Mouse (Mus musculus) midbrain, embryonic 10.5 days (tissue): ENCODE results near the gene Il16. TPM values are rescaled to one million over a fixed set of nuclear protein-coding genes. Genes with fewer than 3 reads are reported as not detected.

Source experiments
- DNase-seq: peaks from one replicate; pipeline ENCODE4 v3.0.0-alpha.2; 2017; ENCODE audit warnings: low spot score
- H3K27ac ChIP-seq: fragments of 300-500 bp; sonication (generic); replicated peaks from 2 replicates; pipeline ENCODE4 v1.5.1; 2016; ENCODE audit warnings: mild to moderate bottlenecking
- H3K27me3 ChIP-seq: fragments of 300-500 bp; sonication (generic); 2 replicates; pipeline ENCODE4 v1.6.1; 2016; ENCODE audit warnings: low read depth, mild to moderate bottlenecking; ENCODE audit not compliant: poor library complexity, severe bottlenecking
- H3K36me3 ChIP-seq: fragments of 300-500 bp; sonication (generic); 2 replicates; pipeline ENCODE4 v1.6.1; 2016; ENCODE audit warnings: mild to moderate bottlenecking, moderate library complexity
- H3K4me1 ChIP-seq: fragments of 300-500 bp; sonication (generic); 2 replicates; pipeline ENCODE4 v1.6.1; 2016
- H3K4me3 ChIP-seq: fragments of 300-500 bp; sonication (generic); 2 replicates; pipeline ENCODE4 v1.5.1; 2016; ENCODE audit warnings: mild to moderate bottlenecking, moderate library complexity
- H3K9me3 ChIP-seq: fragments of 300-500 bp; sonication (generic); replicated peaks from 2 replicates; pipeline ENCODE4 v1.6.1; 2016; ENCODE audit warnings: mild to moderate bottlenecking
- WGBS: fragments of 180-500 bp; shearing (Covaris S2); methylation state at CpG from one replicate; pipeline ENCODE4 v1.1.7; 2016; 5-methylcytosine and 5-hydroxymethylcytosine counted together
- polyA plus RNA-seq: library from polyadenylated mRNA; unstranded; fragments of >200 nt; fragmentation: Nextera tagmentation; extraction: Ambion mirVana; gene quantifications from 2 replicates; pipeline ENCODE4 v1.2.1, GENCODE M21; 2016

Gene Il16
- polyA plus RNA-seq, 1 experiment from 2014 or later, result 0.72 TPM

DNA sequence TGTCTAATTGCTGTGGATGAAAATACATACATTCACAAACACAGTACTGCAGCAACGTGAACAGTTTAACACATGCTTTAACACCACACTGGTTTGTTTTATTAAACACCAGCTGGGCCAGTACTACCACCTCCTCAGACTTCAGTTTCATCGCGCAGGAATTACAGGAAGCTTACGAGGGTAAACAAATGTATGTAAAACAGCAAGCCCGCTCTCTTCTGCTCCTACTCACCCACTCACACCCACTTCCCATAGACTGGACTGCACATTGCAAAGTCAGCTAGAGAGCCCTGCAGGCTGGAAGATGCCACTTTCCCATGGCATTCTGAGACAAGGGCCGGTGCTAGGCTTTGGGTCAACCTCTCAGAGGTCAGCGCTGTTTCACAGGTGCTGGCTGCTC is 96.7 kb downstream of the Il16 start:
- Histone ChIP-seq H3K27me3 (no peaks in the 10 kb centered on the region), H3K4me1 (no peaks in the 10 kb centered on the region), H3K9me3 (no peaks in the 10 kb centered on the region), H3K36me3 (no peaks in the 10 kb centered on the region), H3K4me3 (no peak overlapping the region), H3K27ac (no peak overlapping the region)
- no peak for DNase-seq
- WGBS, result 86% methylated on average over 7 of the region's 7 CpGs

DNA sequence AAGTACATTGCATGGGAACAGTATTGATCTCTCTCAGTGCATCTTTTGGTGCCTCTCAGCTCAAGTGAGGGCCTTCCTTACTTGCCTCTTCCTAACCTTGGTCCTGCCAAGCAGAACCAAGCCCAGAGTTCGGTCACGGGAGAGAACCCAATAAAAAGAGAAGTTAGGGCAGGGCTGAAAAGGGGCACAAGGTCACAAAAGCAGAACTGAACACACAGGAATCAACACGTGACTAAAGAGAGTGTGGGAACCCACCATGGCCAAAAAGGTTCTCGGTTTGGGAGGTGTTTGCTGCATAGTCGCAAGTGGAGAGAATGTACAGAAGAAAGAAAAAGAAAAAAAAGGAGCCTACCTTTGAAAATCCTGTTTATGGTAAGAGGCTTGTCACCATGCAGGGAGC is 100.0 kb downstream of the Il16 start:
- 71% methylated on average over 5 of the region's 5 CpGs for WGBS
- H3K4me3 ChIP-seq, result no peak overlapping the region
- no peak for DNase-seq
- peaks cover 10% of the 10 kb centered on the region for H3K36me3 ChIP-seq
- no peaks in the 10 kb centered on the region for H3K9me3 ChIP-seq
- no peak overlapping the region for H3K27ac ChIP-seq
- no peaks in the 10 kb centered on the region for H3K27me3 ChIP-seq
- H3K4me1 ChIP-seq, result peaks cover 6% of the 10 kb centered on the region

DNA sequence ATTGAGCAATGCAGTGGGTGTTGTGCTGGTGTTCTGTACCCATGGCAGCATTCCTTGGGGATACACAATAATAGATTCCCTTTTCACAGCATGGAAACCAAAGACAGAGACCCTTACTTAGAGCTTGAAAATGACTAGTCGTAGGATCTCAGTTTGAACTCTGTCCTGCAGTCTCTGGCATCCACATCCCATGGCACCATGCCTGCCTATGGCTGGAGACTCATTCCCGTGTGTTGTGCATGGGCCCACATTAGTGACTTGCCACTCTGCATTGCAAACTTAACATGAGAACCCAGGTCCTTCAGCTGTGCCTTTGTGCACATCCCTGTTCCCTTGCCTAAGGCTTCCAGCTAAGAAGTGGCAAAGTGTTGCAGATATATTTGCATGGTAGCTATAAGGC is 100.8 kb downstream of the Il16 start:
- Histone ChIP-seq H3K36me3 (peaks cover 13% of the 10 kb centered on the region), H3K4me3 (no peak overlapping the region), H3K9me3 (no peaks in the 10 kb centered on the region), H3K27ac (no peak overlapping the region), H3K4me1 (peaks cover 6% of the 10 kb centered on the region), H3K27me3 (no peaks in the 10 kb centered on the region)
- no peak for DNase-seq
- WGBS, result 89% methylated on average over 2 of the region's 2 CpGs

DNA sequence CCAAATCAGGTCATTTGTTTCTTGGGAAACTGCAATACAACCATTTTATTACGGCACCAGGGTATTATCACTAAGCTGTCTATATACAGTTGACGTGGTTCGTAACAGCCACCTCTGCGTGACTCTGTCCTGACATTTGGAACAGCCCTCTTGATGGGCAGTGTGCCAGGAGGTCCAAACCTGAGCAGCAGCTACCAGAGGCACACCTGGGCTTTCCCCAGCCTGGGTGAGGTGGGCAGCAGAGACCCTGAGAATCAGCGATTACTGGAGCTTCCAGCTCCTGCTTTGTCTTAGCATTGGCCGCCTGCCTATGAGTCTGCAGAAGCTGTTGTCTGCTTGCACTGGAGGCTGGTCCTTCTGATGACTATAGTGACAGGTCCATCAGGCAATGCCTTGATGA is 101.9 kb downstream of the Il16 start:
- peaks cover 17% of the 10 kb centered on the region for H3K36me3 ChIP-seq
- peaks cover 6% of the 10 kb centered on the region for H3K4me1 ChIP-seq
- DNase-seq, result no peak
- H3K4me3 ChIP-seq, result no peak overlapping the region
- no peaks in the 10 kb centered on the region for H3K27me3 ChIP-seq
- WGBS, result 92% methylated on average over 6 of the region's 6 CpGs
- no peaks in the 10 kb centered on the region for H3K9me3 ChIP-seq
- H3K27ac ChIP-seq, result no peak overlapping the region

DNA sequence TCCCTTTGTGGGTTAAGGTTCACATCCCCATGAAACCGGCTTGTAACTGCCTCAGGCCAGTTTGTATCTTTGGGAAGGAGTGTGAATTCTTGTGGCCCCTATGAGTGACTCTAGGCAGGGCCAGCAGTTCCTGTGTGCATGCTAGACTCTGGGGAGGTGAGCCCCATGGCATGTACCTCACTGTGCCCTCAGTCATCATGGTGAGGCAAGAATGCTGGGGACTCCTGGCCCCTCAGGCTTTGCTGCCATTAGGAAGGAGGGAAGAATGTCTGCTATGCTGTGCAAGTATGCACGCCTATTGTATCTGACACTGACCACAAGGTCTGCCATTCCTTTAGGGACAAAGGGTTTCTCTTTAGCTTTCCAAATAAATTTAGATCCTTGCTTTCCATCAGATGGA is 104.4 kb downstream of the Il16 start:
- Histone ChIP-seq H3K27me3 (no peaks in the 10 kb centered on the region), H3K27ac (peak overlapping the region; percentile 68), H3K9me3 (no peaks in the 10 kb centered on the region), H3K4me3 (no peak overlapping the region), H3K36me3 (peaks cover 36% of the 10 kb centered on the region), H3K4me1 (peaks cover 6% of the 10 kb centered on the region)
- WGBS, result 64% methylated on average over 2 of the region's 2 CpGs
- DNase-seq, result no peak

DNA sequence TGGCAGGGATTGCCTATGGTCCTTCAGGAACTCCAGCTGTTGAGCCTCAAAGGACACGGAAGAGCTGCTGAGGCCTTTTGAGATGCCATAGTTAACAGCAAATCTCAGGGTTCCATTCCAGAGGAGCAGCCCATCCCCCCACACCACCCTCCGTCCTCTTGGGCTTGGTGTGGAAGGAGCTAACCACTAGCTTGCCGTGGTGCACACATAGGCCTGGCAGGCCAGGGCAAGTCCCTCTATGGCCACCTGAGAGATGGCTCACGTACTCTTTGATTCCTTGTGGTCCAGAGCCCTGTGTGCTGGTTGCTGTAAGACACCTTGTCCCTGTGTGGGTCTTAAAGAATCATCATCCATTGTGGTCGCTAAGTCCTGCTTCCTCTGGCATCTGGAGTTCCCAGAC is 104.9 kb downstream of the Il16 start:
- H3K4me1 ChIP-seq, result peaks cover 6% of the 10 kb centered on the region
- H3K27me3 ChIP-seq, result no peaks in the 10 kb centered on the region
- WGBS, result 85% methylated on average over 5 of the region's 5 CpGs
- no peak overlapping the region for H3K27ac ChIP-seq
- no peaks in the 10 kb centered on the region for H3K9me3 ChIP-seq
- H3K4me3 ChIP-seq, result no peak overlapping the region
- peaks cover 36% of the 10 kb centered on the region for H3K36me3 ChIP-seq
- no peak for DNase-seq

DNA sequence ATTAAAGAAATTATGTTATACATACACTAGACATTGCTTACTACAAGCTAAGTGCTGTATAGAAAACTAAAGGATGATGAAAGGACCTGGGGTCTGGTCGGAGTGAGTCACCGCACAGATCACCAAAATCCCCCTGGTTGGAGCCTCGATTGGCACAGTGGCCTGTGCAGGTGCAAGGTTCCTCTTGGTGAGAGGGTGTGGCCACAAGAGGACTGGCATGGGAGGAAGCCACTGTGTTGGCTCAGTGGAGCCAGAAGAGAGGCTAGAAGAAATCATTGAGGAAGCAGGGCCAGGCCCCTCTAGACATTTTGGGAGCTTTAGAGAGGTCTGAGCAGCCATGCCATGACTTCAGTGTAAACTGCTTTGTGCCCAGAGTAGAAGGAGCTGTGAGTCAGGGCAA is 106.4 kb downstream of the Il16 start:
- peaks cover 38% of the 10 kb centered on the region for H3K36me3 ChIP-seq
- H3K9me3 ChIP-seq, result no peaks in the 10 kb centered on the region
- peaks cover 6% of the 10 kb centered on the region for H3K4me1 ChIP-seq
- DNase-seq, result no peak
- H3K27ac ChIP-seq, result no peak overlapping the region
- no peak overlapping the region for H3K4me3 ChIP-seq
- 92% methylated on average over 3 of the region's 3 CpGs for WGBS
- H3K27me3 ChIP-seq, result no peaks in the 10 kb centered on the region

DNA sequence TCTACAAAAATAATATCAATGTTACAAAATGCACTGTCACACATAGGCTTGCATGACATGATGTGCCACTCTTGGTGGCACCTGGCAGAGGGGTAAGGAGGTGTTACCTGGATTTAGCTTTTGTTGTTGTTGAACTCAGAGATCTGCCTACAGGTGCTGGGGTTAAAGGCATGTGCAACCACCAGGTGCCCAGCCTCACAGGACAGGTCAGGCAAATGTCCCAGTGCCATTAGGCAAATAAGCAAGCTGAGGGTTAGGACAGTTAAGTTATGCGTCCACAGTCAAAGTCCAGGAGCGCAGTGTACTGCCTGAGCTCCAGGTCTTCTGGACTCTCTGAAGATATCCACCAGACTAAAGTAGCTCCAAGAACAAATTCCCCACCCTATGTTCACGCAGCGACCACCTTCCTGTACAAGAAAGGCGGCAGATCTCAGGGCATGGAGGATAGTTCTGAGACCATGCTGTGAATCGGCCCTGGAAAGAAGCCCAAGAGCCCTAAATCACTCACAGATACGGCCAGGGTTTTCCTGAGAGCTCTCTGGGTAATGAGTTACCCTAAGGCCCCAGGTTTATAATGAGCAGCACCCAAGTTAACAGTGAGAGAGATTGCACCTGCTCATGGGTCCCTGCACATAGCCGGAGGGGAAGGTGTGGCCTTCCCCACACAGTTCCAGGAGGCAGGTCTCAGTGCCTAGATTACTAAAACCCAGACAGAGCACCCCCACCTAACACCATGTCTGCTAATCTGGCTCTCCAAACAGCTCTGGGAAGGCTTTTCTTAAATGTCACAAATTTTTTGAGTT is 107.5 kb downstream of the Il16 start:
- no peaks in the 10 kb centered on the region for H3K9me3 ChIP-seq
- H3K4me3 ChIP-seq, result no peak overlapping the region
- peaks cover 36% of the 10 kb centered on the region for H3K36me3 ChIP-seq
- WGBS, result 93% methylated on average over 8 of the region's 8 CpGs
- no peaks in the 10 kb centered on the region for H3K27me3 ChIP-seq
- no peak overlapping the region for H3K27ac ChIP-seq
- peaks cover 12% of the 10 kb centered on the region for H3K4me1 ChIP-seq
- no peak for DNase-seq

DNA sequence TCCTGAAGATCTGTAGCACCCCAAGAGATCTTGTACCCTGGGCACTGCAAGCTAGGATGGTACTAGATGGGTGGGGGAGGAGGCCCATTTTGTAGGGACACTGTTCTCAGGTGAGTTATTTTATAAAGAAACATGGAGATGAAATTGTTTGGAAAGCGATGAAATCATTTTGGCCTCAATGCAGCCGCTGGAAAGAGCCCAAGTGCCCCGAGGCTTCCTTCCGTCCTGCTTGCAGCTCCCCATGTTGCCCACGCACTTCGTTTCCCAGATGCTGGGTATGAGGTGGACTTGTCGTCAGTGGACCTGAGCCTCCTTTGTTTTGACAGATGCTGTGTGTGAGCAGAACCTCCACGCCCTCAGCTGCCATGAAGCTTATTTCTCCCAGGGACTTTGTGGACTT is 109.1 kb downstream of the Il16 start:
- no peak overlapping the region for H3K27ac ChIP-seq
- 89% methylated on average over 8 of the region's 8 CpGs for WGBS

DNA sequence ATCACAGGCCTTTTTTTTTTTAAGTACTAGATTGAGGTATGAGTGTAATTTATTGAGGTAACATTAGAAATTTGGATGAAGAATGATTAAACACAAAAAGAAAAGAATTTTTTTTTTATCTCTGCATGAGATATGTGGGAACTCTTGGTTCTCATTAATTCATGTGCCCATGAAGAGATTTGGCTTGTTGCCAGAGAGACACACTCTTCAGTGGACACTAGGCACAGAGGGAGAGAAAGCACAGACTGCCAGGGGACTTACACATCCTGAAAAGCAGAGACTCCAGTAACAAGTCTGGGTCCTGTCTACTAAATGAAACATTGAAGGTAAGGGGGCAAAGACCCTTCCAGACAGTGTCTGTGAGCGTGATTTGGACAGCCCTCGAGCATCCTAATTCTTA is 109.8 kb downstream of the Il16 start:
- Histone ChIP-seq H3K27ac (no peak overlapping the region), H3K9me3 (no peaks in the 10 kb centered on the region), H3K4me1 (peaks cover 27% of the 10 kb centered on the region), H3K27me3 (0 out of 2 replicates have a peak, but pooled peaks cover 5% of the 10 kb centered on the region), H3K4me3 (no peak overlapping the region), H3K36me3 (peaks cover 31% of the 10 kb centered on the region)
- 95% methylated on average over 2 of the region's 2 CpGs for WGBS
- DNase-seq, result no peak

More for the DNA sequence above, 109.1 kb downstream of the Il16 start:
- H3K27me3 ChIP-seq, result 0 out of 2 replicates have a peak, but pooled peaks cover 5% of the 10 kb centered on the region
- H3K36me3 ChIP-seq, result peaks cover 36% of the 10 kb centered on the region
- DNase-seq, result no peak
- no peaks in the 10 kb centered on the region for H3K9me3 ChIP-seq
- H3K4me3 ChIP-seq, result no peak overlapping the region
- H3K4me1 ChIP-seq, result peaks cover 25% of the 10 kb centered on the region

DNA sequence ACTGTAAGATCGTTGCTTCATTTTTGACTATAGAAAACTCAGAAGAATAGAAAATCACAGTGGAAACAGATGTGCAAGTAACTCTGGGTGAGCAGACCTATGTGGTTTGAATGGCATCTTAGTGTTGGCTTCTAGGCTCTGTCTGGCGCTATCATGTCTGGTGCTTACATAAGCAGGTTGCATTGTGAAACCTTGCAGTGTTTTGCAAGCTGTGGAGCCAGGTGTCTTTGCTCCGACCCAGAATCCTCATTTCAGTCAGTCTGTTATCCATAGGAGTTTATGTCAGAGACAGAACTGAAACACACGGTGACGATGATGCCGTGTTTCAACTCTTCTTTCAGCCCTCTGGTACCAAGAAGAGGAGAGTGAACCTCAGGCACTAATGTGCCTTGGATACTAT is 111.7 kb downstream of the Il16 start:
- 93% methylated on average over 6 of the region's 6 CpGs for WGBS
- H3K27me3 ChIP-seq, result 0 out of 2 replicates have a peak, but pooled peaks cover 5% of the 10 kb centered on the region
- no peak overlapping the region for H3K27ac ChIP-seq
- peaks cover 27% of the 10 kb centered on the region for H3K4me1 ChIP-seq
- no peaks in the 10 kb centered on the region for H3K9me3 ChIP-seq
- no peak overlapping the region for H3K4me3 ChIP-seq
- no peak for DNase-seq
- peaks cover 22% of the 10 kb centered on the region for H3K36me3 ChIP-seq

DNA sequence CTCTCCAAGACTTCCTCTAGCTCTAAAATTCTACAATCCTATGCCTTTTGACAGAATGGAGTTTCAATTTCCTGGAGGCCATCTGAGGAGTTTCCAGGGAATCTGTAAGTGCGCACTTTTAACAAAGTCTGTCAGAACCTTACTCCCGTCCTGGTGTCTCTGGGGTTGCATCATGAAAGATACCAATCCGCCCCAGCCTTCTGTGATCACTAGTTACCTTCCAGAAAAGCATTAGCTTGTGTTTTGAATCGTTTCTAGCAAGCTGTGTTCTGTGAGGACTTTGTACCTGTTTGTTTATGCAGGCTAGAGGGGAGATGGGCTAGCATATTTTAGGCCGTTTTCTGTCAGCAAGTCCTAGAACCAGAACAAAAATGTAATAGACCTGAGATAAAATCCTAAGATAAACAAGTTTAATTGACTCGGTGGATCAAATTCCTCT is 112.8 kb downstream of the Il16 start:
- no peak for DNase-seq
- Histone ChIP-seq H3K9me3 (no peaks in the 10 kb centered on the region), H3K36me3 (peaks cover 14% of the 10 kb centered on the region), H3K4me1 (peaks cover 27% of the 10 kb centered on the region), H3K27me3 (0 out of 2 replicates have a peak, but pooled peaks cover 5% of the 10 kb centered on the region), H3K4me3 (peak overlapping the region; percentile 75), H3K27ac (no peak overlapping the region)
- WGBS, result 62% methylated on average over 6 of the region's 6 CpGs

DNA sequence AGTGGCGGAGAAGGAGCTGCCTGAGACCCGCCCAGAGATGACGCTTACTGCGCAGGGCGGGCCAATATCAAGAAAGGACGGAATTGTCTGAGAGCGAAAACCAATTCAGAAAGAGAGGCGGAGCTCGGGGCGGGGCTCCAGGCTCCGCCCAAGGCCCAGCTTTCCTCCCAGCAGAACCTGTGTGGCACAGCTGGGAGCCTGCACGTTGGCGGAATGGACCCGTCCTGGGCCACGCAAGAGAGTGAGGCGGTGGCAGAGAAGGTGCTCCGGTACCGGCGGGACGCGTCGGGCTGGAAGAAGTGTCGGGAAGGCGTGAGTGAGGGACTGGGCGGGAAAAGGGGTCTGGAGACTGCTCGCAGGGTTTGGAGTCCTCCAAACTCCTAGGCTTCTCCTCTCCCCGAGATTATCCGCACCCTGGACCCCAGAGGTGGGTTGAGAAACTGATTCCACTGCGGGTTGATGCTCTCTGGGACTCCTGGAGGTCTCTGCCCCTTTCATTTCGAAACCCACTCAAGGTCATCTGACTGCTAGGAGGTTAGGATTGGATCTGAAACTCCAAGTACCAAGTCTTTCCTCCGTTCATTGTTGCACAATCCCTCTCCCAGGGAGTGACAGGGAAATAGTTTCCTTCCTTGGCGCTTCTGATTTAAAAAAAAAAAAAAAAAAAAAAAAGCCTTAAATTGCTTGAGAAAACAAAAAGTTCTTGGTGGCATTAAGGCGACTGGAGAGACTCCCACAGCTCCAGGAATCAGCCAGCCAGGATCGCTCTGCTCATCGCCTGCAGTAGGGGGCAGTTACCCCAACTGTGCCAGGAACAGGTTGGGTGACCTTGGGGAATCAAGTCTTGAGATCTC is 113.5 kb downstream of the Il16 start, which contains the start of gene Stard5:
Gene Stard5, plus strand, starts transcription at position 132 of the 854 bp plus-strand sequence.
- H3K4me3 ChIP-seq, result peak within 1 kb of the TSS; percentile 75
- DNase-seq, result peak; percentile 87
- peak within 1 kb of the TSS; percentile 84 for H3K27ac ChIP-seq
- H3K9me3 ChIP-seq, result no peaks in the 10 kb centered on the region
- H3K27me3 ChIP-seq, result 0 out of 2 replicates have a peak, but pooled peaks cover 5% of the 10 kb centered on the region
- H3K36me3 ChIP-seq, result peaks cover 9% of the 10 kb centered on the region
- WGBS, result 2% methylated on average over 35 of the region's 35 CpGs
- peaks cover 27% of the 10 kb centered on the region for H3K4me1 ChIP-seq
